Comparison of ENCODE assay signal across 8 mouse cellular contexts in the genomic region with DNA sequence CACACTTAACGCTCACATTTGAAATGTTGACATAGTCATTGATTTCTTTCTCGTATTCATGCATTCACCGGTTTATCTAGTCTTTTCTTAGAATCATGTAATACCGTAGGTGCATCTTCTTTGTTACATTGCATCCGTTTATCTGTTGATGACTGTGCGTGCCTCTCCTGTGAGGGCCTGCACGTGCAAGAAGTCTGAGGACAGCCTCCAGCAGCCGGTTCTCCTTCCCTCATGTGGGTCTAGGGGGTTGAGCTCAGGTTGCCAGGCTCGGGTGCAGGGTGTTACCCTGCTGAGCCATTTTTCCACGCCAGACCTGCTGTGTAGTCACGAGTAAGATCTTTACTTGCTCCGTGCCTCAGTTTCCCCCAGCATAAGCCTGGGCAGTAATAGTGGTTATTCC. TPM values are rescaled to one million over a fixed set of nuclear protein-coding genes. Genes with fewer than 3 reads are reported as not detected.
DNase-seq lines count a peak whose midpoint lies in the region; ATAC-seq and TF ChIP-seq lines count a peak whose summit lies in the region.

No protein-coding gene starts in this region.

- no peaks in the 10 kb centered on the region for H3K27me3 ChIP-seq in heart, embryonic 13.5 days (replicated peaks)
- no peaks in the 10 kb centered on the region for H3K27me3 ChIP-seq in hindbrain, embryonic 14.5 days (ENCODE audit: control insufficient read depth, insufficient read depth, low read length)
- H3K27me3 ChIP-seq in liver, postnatal 0 days (ENCODE audit: insufficient read depth, low read length): no peaks in the 10 kb centered on the region

- TF ChIP-seq POLR2A in bone marrow, adult 2 months (IDR thresholded peaks at IDR 0.05; ENCODE audit: borderline replicate concordance, control insufficient read depth, low read depth, low read length): no peak

- TF ChIP-seq CTCF in bone marrow, adult 2 months (IDR thresholded peaks at IDR 0.05; ENCODE audit: control insufficient read depth, insufficient read depth, low read length): no peak
- no peak for TF ChIP-seq CTCF in liver, postnatal 0 days (IDR thresholded peaks at IDR 0.05; ENCODE audit: low read depth)

- peak overlapping the region; percentile 95 for H3K27ac ChIP-seq in heart, embryonic 13.5 days (replicated peaks)
- peak overlapping the region; percentile 81 for H3K27ac ChIP-seq in bone marrow, adult 2 months (ENCODE audit: control insufficient read depth, insufficient read depth, low read depth, low read length, poor library complexity)
- no peak overlapping the region for H3K27ac ChIP-seq in hindbrain, embryonic 14.5 days
- peak overlapping the region; percentile 89 for H3K27ac ChIP-seq in liver, postnatal 0 days (ENCODE audit: low read depth)

- ATAC-seq in heart, embryonic 13.5 days (ENCODE audit: extremely low read depth, insufficient number of reproducible peaks, low FRiP score, low TSS enrichment): no peak
- ATAC-seq in hindbrain, embryonic 14.5 days (ENCODE audit: low FRiP score): no peak
- ATAC-seq in liver, postnatal 0 days: no peak

- H3K4me1 ChIP-seq in heart, embryonic 13.5 days: peaks cover 71% of the 10 kb centered on the region
- H3K4me1 ChIP-seq in bone marrow, adult 2 months (ENCODE audit: control insufficient read depth, insufficient read depth, low read length): peaks cover 3% of the 10 kb centered on the region
- peaks cover 23% of the 10 kb centered on the region for H3K4me1 ChIP-seq in hindbrain, embryonic 14.5 days (replicated peaks; ENCODE audit: control insufficient read depth, insufficient read depth, low read length)
- H3K4me1 ChIP-seq in liver, postnatal 0 days (ENCODE audit: insufficient read depth): peaks cover 57% of the 10 kb centered on the region

- WGBS in heart, embryonic 13.5 days: 46% methylated on average over 12 of the region's 12 CpGs
- WGBS in bone marrow, adult 2 months: 68% methylated on average over 12 of the region's 12 CpGs
- WGBS in hindbrain, embryonic 14.5 days: 79% methylated on average over 12 of the region's 12 CpGs
- 47% methylated on average over 12 of the region's 12 CpGs for WGBS in liver, postnatal 0 days (ENCODE audit: insufficient replicate concordance)

- H3K4me3 ChIP-seq in heart, embryonic 13.5 days: peak overlapping the region; percentile 85
- peak overlapping the region; percentile 51 for H3K4me3 ChIP-seq in bone marrow, adult 2 months (replicated peaks; ENCODE audit: control insufficient read depth, low read depth, low read length)
- no peak overlapping the region for H3K4me3 ChIP-seq in hindbrain, embryonic 14.5 days (replicated peaks; ENCODE audit: low read length)
- peak overlapping the region; percentile 80 for H3K4me3 ChIP-seq in liver, postnatal 0 days (ENCODE audit: low read depth, low read length)

- peak overlapping the region; percentile 88 for H3K4me2 ChIP-seq in heart, embryonic 13.5 days
- peak overlapping the region; percentile 54 for H3K4me2 ChIP-seq in hindbrain, embryonic 14.5 days (replicated peaks)
- peak overlapping the region; percentile 78 for H3K4me2 ChIP-seq in liver, postnatal 0 days (ENCODE audit: low read depth, low read length)

- H3K9ac ChIP-seq in heart, embryonic 13.5 days: peak overlapping the region; percentile 98
- H3K9ac ChIP-seq in hindbrain, embryonic 14.5 days: no peak overlapping the region
- H3K9ac ChIP-seq in liver, postnatal 0 days (replicated peaks): peak overlapping the region; percentile 91

- no peaks in the 10 kb centered on the region for H3K9me3 ChIP-seq in heart, embryonic 13.5 days
- no peaks in the 10 kb centered on the region for H3K9me3 ChIP-seq in hindbrain, embryonic 14.5 days (ENCODE audit: control insufficient read depth, low read length)
- H3K9me3 ChIP-seq in liver, postnatal 0 days (ENCODE audit: low read length): no peaks in the 10 kb centered on the region

- H3K36me3 ChIP-seq in heart, embryonic 13.5 days: no peaks in the 10 kb centered on the region
- H3K36me3 ChIP-seq in hindbrain, embryonic 14.5 days (replicated peaks; ENCODE audit: control insufficient read depth, insufficient read depth): no peaks in the 10 kb centered on the region
- peaks cover 2% of the 10 kb centered on the region for H3K36me3 ChIP-seq in liver, postnatal 0 days (replicated peaks; ENCODE audit: insufficient read depth, low read length)

- intact Hi-C loops in heart, postnatal 14 days (cut with DNase I): loop anchor here (5.0 to 10.0 kb wide), 2 partner anchors 42 to 1790 kb away; no protein-coding TSS in a partner anchor

- no peak for TF ChIP-seq EP300 in liver, postnatal 0 days (IDR thresholded peaks at IDR 0.05; ENCODE audit: low read depth)

- DNase-seq in heart, postnatal 14 days: no peak
- no peak for DNase-seq in hindbrain, embryonic 14.5 days (ENCODE audit: low spot score)
- DNase-seq in liver, postnatal 0 days: peak; percentile 30
- DNase-seq in layer of hippocampus, postnatal 36 days: no peak
- DNase-seq in embryo, embryonic 9.5 days (ENCODE audit: extremely low spot score): no peak
- DNase-seq in gastrocnemius, postnatal 25 days: no peak

RNA-seq across cellular contexts. Expression of a gene that starts 52.9 kb away (rescaled TPM):
- polyA plus RNA-seq in heart, embryonic 13.5 days (2015; fragmentation: Nextera tagmentation; extraction: Ambion mirVana): 1.3 TPM in 2 replicates
- total RNA-seq in heart, postnatal 14 days (2021): under 1 TPM; 0.17 to 0.33 TPM
- not detected in 2 replicates for polyA plus RNA-seq in bone marrow, adult 2 months (2011; ENCODE audit: insufficient read depth, insufficient read length, low replicate concordance, missing spikeins)
- polyA plus RNA-seq in hindbrain, embryonic 14.5 days (2014; fragmentation: Nextera tagmentation; extraction: Ambion mirVana): 7.5 and 7.8 TPM in 2 replicates
- polyA plus RNA-seq in liver, postnatal 0 days (2015; fragmentation: Nextera tagmentation; extraction: Ambion mirVana): 0.02 TPM in 1 of 2 replicates, not detected in the other
- total RNA-seq in layer of hippocampus, postnatal 36 days (2021): 1 to 10 TPM; 2.7 to 6.0 TPM
- under 1 TPM; 0.18 to 0.27 TPM for total RNA-seq in gastrocnemius, postnatal 25 days (2021)
